Mouse (Mus musculus) left cerebral cortex, postnatal 25 days (tissue): ENCODE results near the gene Slc25a12. TPM values are rescaled to one million over a fixed set of nuclear protein-coding genes. Genes with fewer than 3 reads are reported as not detected.

Experiments
- total RNA-seq, 2 experiments: library from RNA; stranded (reverse); gene quantifications; 2 replicates each; pipeline ENCODE4 v1.2.3; 2021

Slc25a12 gene
- total RNA-seq, 2 experiments from 2014 or later: 147 to 160 TPM

Other genes starting within 250 kb of the Slc25a12 start
- gene Cybrd1, start 249.8 kb downstream of the Slc25a12 start, total RNA-seq: 1 to 10 TPM; 2.0 to 2.2 TPM
- 100 to 1,000 TPM; 134 to 135 TPM for gene Dync1i2, start 156.0 kb downstream of the Slc25a12 start, total RNA-seq
- 10 to 100 TPM; 16.8 to 18.1 TPM for gene Hat1, start 21.2 kb upstream of the Slc25a12 start, total RNA-seq
- 10 to 100 TPM; 14.8 to 18.9 TPM for gene Metap1d, start 85.5 kb upstream of the Slc25a12 start, total RNA-seq
- 10 to 100 TPM; 15.9 to 19.9 TPM for gene Dlx1, start 160.4 kb upstream of the Slc25a12 start, total RNA-seq
- gene Dlx2, start 179.0 kb upstream of the Slc25a12 start, total RNA-seq: 1 to 10 TPM; 5.3 to 5.4 TPM